Mouse (Mus musculus) layer of hippocampus, adult 2 months (tissue): Measurements from ENCODE around the gene Rabl6. TPM values are rescaled to one million over a fixed set of nuclear protein-coding genes. Genes with fewer than 3 reads are reported as not detected.
A peak's percentile ranks its signal among the peaks of the same experiment; 100 is the strongest.

ENCODE experiments used
- DNase-seq, 2 experiments: peaks; one replicate each; pipeline ENCODE4 v3.0.0; 2022; ENCODE audit warnings: low spot score in 2 of 2
- H3K27ac ChIP-seq: fragments of 200-600 bp; 2 replicates; pipeline ENCODE4 v1.8.1; 2022
- H3K4me3 ChIP-seq: fragments of 200-600 bp; 2 replicates; pipeline ENCODE4 v1.8.1; 2022; ENCODE audit warnings: mild to moderate bottlenecking
- CTCF ChIP-seq: fragments of 200-600 bp; conservative IDR thresholded peaks from 2 replicates; pipeline ENCODE4 v1.8.1; 2022; ENCODE audit warnings: antibody characterized with exemption, mild to moderate bottlenecking, moderate library complexity
- total RNA-seq, 2 experiments: library from RNA; stranded (reverse); gene quantifications; 2 replicates each; pipeline ENCODE4 v1.2.3; 2021

Gene Rabl6
- total RNA-seq, 2 experiments from 2014 or later: 149 to 151 TPM

- H3K4me3 ChIP-seq: peak overlapping the region; percentile 72
- DNase-seq: no peak
- no peak for TF ChIP-seq CTCF
- H3K27ac ChIP-seq: peak overlapping the region; percentile 88; the same call in 1 of the 2 replicates
Measured at GRCm38 (mm10) chr2:25620852-25621228, 12.5 kb upstream of the Rabl6 start.

GRCm38 (mm10) chr2:25620386-25620785, 12.1 kb upstream of the Rabl6 start:
- TF ChIP-seq CTCF: no peak
- Histone ChIP-seq H3K4me3 (no peak overlapping the region), H3K27ac (peak overlapping the region; percentile 88; the same call in 1 of the 2 replicates)
- no peak for DNase-seq

- no peak for DNase-seq
- TF ChIP-seq CTCF: no peak
- H3K27ac ChIP-seq: no peak within 1 kb of the TSS
- H3K4me3 ChIP-seq: no peak within 1 kb of the TSS
Measured at GRCm38 (mm10) chr2:25617578-25617977, 9.3 kb upstream of the Rabl6 start, which contains the start of gene Ccdc183. Ccdc183 (minus strand) TSS chr2:25617678.

- no peak for TF ChIP-seq CTCF
- DNase-seq: no peak
- Histone ChIP-seq H3K27ac (no peak overlapping the region), H3K4me3 (no peak overlapping the region)
Measured at GRCm38 (mm10) chr2:25616398-25616797, 8.1 kb upstream of the Rabl6 start.

DNA sequence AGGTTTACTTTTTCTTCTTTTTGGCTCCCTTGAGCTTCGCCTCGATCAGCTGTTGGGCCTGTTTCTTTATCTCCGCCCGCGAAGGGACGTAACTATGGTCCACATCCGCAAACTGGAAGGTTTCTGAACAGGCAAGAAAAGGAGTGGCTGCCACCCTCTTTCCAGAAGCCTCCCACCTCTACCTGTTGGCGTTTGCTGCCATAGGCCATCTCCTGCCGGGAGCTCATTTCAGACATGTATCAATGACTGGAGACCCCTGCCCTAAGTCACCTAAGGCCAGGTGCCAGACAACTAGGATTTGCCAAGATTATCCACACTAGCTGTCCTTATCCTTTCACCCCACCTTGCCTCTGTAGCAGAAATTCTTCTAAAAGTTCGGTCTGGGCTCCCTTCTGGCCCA, 350 bp upstream of the Rabl6 start:
- no peak for TF ChIP-seq CTCF
- peak overlapping the region; percentile 79 for H3K4me3 ChIP-seq
- no peak for DNase-seq
- peak overlapping the region; percentile 97 for H3K27ac ChIP-seq

DNA sequence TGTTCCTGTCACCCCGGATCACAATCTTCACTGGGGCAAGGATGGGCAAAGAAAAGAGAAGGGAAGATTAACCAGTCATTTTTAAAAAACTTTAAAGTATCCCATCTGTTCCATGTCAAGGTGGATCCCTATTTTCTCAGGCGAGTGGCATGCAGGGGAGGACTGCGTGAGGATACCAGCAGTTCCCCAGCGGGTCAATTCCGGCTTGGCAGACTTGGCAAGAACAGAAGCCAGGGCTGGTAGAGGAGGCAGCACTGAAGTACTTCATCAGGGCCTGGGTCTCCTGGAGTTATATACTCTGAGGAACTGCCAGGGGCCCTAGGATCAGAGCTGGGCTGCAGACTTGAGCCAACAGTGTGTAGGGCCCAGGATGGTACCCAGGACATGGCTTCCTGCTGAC, 5.8 kb downstream of the Rabl6 start:
- no peak overlapping the region for H3K27ac ChIP-seq
- no peak for DNase-seq
- H3K4me3 ChIP-seq: no peak overlapping the region
- TF ChIP-seq CTCF: no peak

DNA sequence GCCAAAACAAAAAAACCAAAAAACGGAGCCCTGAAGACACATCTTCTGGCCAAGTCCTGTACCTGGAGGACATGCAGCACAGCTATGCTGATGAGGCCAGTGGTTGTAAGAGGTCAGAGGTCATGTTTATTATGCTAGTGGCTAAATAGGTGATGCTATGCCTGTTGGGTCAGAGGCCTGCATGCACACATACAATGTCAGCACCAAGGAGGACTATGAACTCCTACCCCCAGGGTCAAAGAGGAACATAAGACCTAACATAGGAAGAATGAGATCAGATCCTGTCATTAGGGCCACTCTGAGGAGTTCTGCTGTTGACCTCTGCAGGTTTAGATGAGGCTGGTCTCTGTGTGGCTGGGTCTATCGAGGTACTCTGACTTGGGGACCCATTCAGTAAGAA, 8.3 kb downstream of the Rabl6 start:
- Histone ChIP-seq H3K4me3 (no peak overlapping the region), H3K27ac (no peak overlapping the region)
- TF ChIP-seq CTCF: no peak
- DNase-seq: no peak

DNA sequence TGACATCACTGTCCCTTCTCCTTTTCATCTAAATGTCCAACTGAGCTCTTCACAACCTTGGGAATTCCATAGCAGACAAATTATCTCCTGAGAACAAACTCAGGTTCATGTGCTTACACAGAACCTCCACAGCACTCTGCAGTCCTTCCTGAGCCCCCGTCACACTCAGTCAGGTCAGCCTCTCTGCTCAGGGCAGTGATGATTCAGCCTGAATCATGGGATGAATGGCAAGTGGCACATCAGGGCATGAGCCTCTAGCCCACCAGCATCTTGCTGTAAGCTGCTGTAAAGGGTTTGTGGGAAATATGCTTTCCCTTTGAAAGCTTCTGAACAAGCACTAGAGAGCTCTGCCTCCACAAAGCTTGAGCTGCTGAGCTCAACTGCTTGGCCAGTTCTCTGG, 9.6 kb downstream of the Rabl6 start:
- Histone ChIP-seq H3K4me3 (no peak overlapping the region), H3K27ac (no peak overlapping the region)
- no peak for DNase-seq
- no peak for TF ChIP-seq CTCF

- DNase-seq: no peak
- Histone ChIP-seq H3K4me3 (no peak overlapping the region), H3K27ac (no peak overlapping the region)
- no peak for TF ChIP-seq CTCF
Measured at GRCm38 (mm10) chr2:25596765-25597510, 11.4 kb downstream of the Rabl6 start.

DNA sequence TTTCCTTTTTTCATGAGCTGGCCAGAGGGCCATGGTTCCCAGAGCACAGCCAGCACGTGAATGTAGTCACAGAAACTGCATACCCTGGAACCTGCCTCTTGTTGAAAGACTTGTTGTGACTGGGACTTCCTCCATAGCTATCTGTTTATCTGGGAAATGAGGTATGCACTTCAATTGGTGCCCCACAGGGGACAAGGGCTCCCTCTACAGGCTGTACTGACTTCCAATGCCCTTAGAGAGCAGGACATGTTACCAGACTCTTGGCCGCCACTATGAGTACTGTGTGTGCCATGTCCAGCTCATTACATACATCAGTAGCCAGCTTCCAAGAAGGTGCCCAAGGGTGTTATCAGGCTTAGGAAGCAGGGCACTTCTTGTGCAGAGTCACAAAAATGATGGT, 16.5 kb downstream of the Rabl6 start:
- DNase-seq: peak in 1 of 2 experiments; percentile 52
- H3K27ac ChIP-seq: no peak overlapping the region
- peak; percentile 83 for TF ChIP-seq CTCF
- no peak overlapping the region for H3K4me3 ChIP-seq

- no peak for TF ChIP-seq CTCF
- no peak overlapping the region for H3K4me3 ChIP-seq
- DNase-seq: no peak
- peak overlapping the region; percentile 47; the same call in 1 of the 2 replicates for H3K27ac ChIP-seq
Measured at GRCm38 (mm10) chr2:25588227-25588907, 20.0 kb downstream of the Rabl6 start.

DNA sequence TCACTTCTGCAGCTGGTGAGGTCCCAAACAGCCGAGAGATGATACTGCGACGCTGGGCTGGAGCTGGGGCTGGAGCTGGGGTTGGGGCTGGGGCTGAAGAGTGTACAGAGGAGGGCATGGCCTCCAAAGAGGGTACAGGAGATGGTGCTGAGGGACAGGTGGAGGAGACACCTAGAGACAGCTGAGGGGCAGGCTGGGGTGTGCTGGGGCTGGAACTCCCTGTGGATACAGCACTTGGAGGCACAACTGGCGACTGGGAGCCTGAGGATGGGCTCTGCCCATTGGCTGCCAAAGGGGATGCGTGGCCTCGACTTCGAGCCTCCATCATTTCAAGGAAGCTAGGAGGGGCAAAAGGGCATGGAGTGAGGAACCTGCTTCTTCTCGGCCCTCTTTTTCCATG, 21.0 kb downstream of the Rabl6 start:
- DNase-seq: no peak
- Histone ChIP-seq H3K27ac (0 out of 2 replicates have a peak overlapping the region, but pooled peaks have one; percentile 47), H3K4me3 (no peak overlapping the region)
- no peak for TF ChIP-seq CTCF

DNA sequence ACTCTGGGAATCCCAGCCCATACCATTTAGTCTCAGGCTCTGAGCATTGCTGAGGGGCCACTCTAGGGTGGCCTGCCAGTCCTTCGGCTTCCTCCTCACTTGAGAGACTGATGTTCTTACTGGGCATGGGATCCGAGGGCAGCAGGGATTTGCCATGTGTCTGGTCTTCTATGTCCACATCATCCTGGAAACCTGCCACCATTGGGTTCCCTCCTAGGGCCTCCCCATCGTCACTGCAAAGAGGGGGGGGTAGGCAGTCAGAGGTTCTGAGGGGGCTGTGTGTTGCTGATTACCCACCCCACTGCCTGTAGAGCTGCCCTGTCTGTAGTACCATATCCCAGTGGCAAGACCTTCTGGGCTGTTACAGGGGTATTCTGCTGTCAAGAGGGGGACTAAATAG, 22.7 kb downstream of the Rabl6 start:
- H3K4me3 ChIP-seq: no peak overlapping the region
- DNase-seq: no peak
- peak overlapping the region; percentile 97 for H3K27ac ChIP-seq
- no peak for TF ChIP-seq CTCF

- peak in 1 of 2 experiments; percentile 45 for DNase-seq
- TF ChIP-seq CTCF: no peak
- peak overlapping the region; percentile 97 for H3K27ac ChIP-seq
- H3K4me3 ChIP-seq: no peak overlapping the region
Measured at GRCm38 (mm10) chr2:25584856-25585255, 23.5 kb downstream of the Rabl6 start.
